Comparison of ENCODE assay signal across 23 mouse cellular contexts in the genomic region with DNA sequence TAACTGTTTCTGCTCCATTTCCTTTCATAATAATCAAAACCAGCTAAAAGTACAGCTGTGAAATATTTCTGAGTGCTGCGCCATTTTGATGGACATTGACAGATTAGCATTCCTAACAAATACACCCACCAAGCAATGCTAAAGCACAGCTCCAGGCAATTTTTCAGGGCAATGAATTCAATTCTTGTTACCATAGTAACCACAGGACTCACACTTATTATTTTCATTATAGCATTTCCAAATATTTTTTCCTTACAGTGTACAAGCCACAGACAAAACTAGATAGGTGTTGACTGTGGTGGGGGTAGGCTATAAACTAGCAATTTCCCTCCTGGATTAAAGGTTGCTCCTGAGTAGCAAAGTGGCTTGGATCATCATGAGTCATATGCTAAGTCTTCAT.
DNase-seq lines count a peak whose midpoint lies in the region; ATAC-seq and TF ChIP-seq lines count a peak whose summit lies in the region.
"Had no signal": no experiment of that assay in that cellular context is flagged by ENCODE, and none has a peak within 500 bp of the region (broad histone marks: within the 10 kb centered on the region; RNA-seq: fewer than 3 reads in every experiment).

No protein-coding gene starts in this region.

- no peak overlapping the region for H3K27ac ChIP-seq in forebrain, embryonic 15.5 days (replicated peaks)
- no peak overlapping the region for H3K27ac ChIP-seq in forebrain, embryonic 12.5 days
- no peak overlapping the region for H3K27ac ChIP-seq in hindbrain, embryonic 16.5 days (ENCODE audit: low read depth, low read length)
- H3K27ac ChIP-seq in hindbrain, embryonic 11.5 days (ENCODE audit: low read depth, low read length) = no peak overlapping the region
- H3K27ac ChIP-seq in midbrain, postnatal 0 days (ENCODE audit: low read depth, low read length) = no peak overlapping the region
- H3K27ac ChIP-seq: embryonic facial prominence, embryonic 15.5 days; heart, embryonic 13.5 days; hindbrain, embryonic 13.5 days had no signal

- no peak for TF ChIP-seq CTCF in midbrain, postnatal 0 days (IDR thresholded peaks at IDR 0.05)

- H3K27me3 ChIP-seq in forebrain, embryonic 15.5 days = no peaks in the 10 kb centered on the region
- H3K27me3 ChIP-seq in forebrain, embryonic 12.5 days = no peaks in the 10 kb centered on the region
- H3K27me3 ChIP-seq in hindbrain, embryonic 16.5 days (replicated peaks; ENCODE audit: control insufficient read depth, insufficient read depth, low read length) = no peaks in the 10 kb centered on the region
- no peaks in the 10 kb centered on the region for H3K27me3 ChIP-seq in hindbrain, embryonic 11.5 days (ENCODE audit: control insufficient read depth, insufficient read depth, low read length)
- H3K27me3 ChIP-seq in midbrain, postnatal 0 days (ENCODE audit: insufficient read depth, low read length) = no peaks in the 10 kb centered on the region
- H3K27me3 ChIP-seq: CH12.LX; embryonic facial prominence, embryonic 15.5 days; heart, embryonic 13.5 days; hindbrain, embryonic 13.5 days; Patski had no signal

- H3K9ac ChIP-seq in forebrain, embryonic 15.5 days (replicated peaks) = no peak overlapping the region
- H3K9ac ChIP-seq in forebrain, embryonic 12.5 days = no peak overlapping the region
- no peak overlapping the region for H3K9ac ChIP-seq in hindbrain, embryonic 16.5 days (ENCODE audit: low read depth, low read length)
- no peak overlapping the region for H3K9ac ChIP-seq in hindbrain, embryonic 11.5 days (ENCODE audit: low read depth, low read length)
- H3K9ac ChIP-seq in midbrain, postnatal 0 days (replicated peaks; ENCODE audit: low read length, poor library complexity, severe bottlenecking) = no peak overlapping the region
- H3K9ac ChIP-seq: embryonic facial prominence, embryonic 15.5 days; heart, embryonic 13.5 days; hindbrain, embryonic 13.5 days had no signal

- H3K4me3 ChIP-seq in forebrain, embryonic 15.5 days = no peak overlapping the region
- no peak overlapping the region for H3K4me3 ChIP-seq in forebrain, embryonic 12.5 days (replicated peaks)
- H3K4me3 ChIP-seq in hindbrain, embryonic 16.5 days (ENCODE audit: low read length) = no peak overlapping the region
- H3K4me3 ChIP-seq in hindbrain, embryonic 11.5 days (ENCODE audit: low read depth, low read length) = no peak overlapping the region
- H3K4me3 ChIP-seq in midbrain, postnatal 0 days (ENCODE audit: low read depth, low read length) = no peak overlapping the region
- H3K4me3 ChIP-seq: embryonic facial prominence, embryonic 15.5 days; erythroblast, embryonic 14.5 days; heart, embryonic 13.5 days; hindbrain, embryonic 13.5 days had no signal

- WGBS in forebrain, embryonic 15.5 days = 76% methylated on average over 1 of the region's 1 CpGs
- 90% methylated on average over 1 of the region's 1 CpGs for WGBS in forebrain, embryonic 12.5 days
- 72% methylated on average over 1 of the region's 1 CpGs for WGBS in hindbrain, embryonic 16.5 days
- 89% methylated on average over 1 of the region's 1 CpGs for WGBS in hindbrain, embryonic 11.5 days
- 57% methylated on average over 1 of the region's 1 CpGs for WGBS in midbrain, postnatal 0 days

- H3K4me2 ChIP-seq in forebrain, embryonic 15.5 days (replicated peaks) = no peak overlapping the region
- no peak overlapping the region for H3K4me2 ChIP-seq in forebrain, embryonic 12.5 days
- no peak overlapping the region for H3K4me2 ChIP-seq in hindbrain, embryonic 16.5 days (ENCODE audit: low read length)
- no peak overlapping the region for H3K4me2 ChIP-seq in hindbrain, embryonic 11.5 days (replicated peaks; ENCODE audit: low read depth, low read length)
- no peak overlapping the region for H3K4me2 ChIP-seq in midbrain, postnatal 0 days (ENCODE audit: low read depth, low read length, poor library complexity, severe bottlenecking)
- H3K4me2 ChIP-seq: embryonic facial prominence, embryonic 15.5 days; heart, embryonic 13.5 days; hindbrain, embryonic 13.5 days had no signal

- DNase-seq in hindbrain, embryonic 11.5 days (ENCODE audit: low spot score) = no peak
- peak; percentile 26 for DNase-seq in 3T3-L1 (ENCODE audit: low read depth, low spot score)
- DNase-seq in midbrain, postnatal 0 days (ENCODE audit: low spot score) = peak; percentile 36
- no peak for DNase-seq in thymus, postnatal 25 days
- DNase-seq: adrenal gland, adult 2 months; adrenal gland, postnatal 25 days; cerebellum, adult 11 months; cerebellum, adult 8-10 months; cerebellum, postnatal 14 days; embryo, embryonic 11 days; gastrocnemius, postnatal 36 days; heart, adult 11 months; heart, postnatal 36 days had no signal

- H3K4me1 ChIP-seq in forebrain, embryonic 15.5 days = no peaks in the 10 kb centered on the region
- H3K4me1 ChIP-seq in forebrain, embryonic 12.5 days = no peaks in the 10 kb centered on the region
- no peaks in the 10 kb centered on the region for H3K4me1 ChIP-seq in hindbrain, embryonic 16.5 days (ENCODE audit: control insufficient read depth, insufficient read depth, low read depth, low read length)
- no peaks in the 10 kb centered on the region for H3K4me1 ChIP-seq in hindbrain, embryonic 11.5 days (replicated peaks; ENCODE audit: control insufficient read depth, insufficient read depth, low read length)
- no peaks in the 10 kb centered on the region for H3K4me1 ChIP-seq in midbrain, postnatal 0 days (ENCODE audit: insufficient read depth, low read length)
- H3K4me1 ChIP-seq: embryonic facial prominence, embryonic 15.5 days; hindbrain, embryonic 13.5 days had no signal

- peak; percentile 51; the same call in 1 of the 2 replicates for ATAC-seq in forebrain, embryonic 15.5 days (replicated peaks)
- no peak for ATAC-seq in forebrain, embryonic 12.5 days (ENCODE audit: low FRiP score)
- ATAC-seq in hindbrain, embryonic 16.5 days = peak; percentile 30; the same call in 1 of the 2 replicates
- ATAC-seq in hindbrain, embryonic 11.5 days (ENCODE audit: low FRiP score) = no peak
- 0 out of 2 replicates have a peak, but pooled peaks have one; percentile 31 for ATAC-seq in midbrain, postnatal 0 days (ENCODE audit: low FRiP score)
- ATAC-seq: intestine, embryonic 16.5 days; Patski had no signal

- H3K9me3 ChIP-seq in forebrain, embryonic 15.5 days = no peaks in the 10 kb centered on the region
- no peaks in the 10 kb centered on the region for H3K9me3 ChIP-seq in forebrain, embryonic 12.5 days
- H3K9me3 ChIP-seq in hindbrain, embryonic 16.5 days (ENCODE audit: control insufficient read depth, low read length) = no peaks in the 10 kb centered on the region
- H3K9me3 ChIP-seq in hindbrain, embryonic 11.5 days (ENCODE audit: control insufficient read depth, low read length) = no peaks in the 10 kb centered on the region
- H3K9me3 ChIP-seq in midbrain, postnatal 0 days (ENCODE audit: low read length) = no peaks in the 10 kb centered on the region
- H3K9me3 ChIP-seq: embryonic facial prominence, embryonic 15.5 days; heart, embryonic 13.5 days; hindbrain, embryonic 13.5 days had no signal

- no peaks in the 10 kb centered on the region for H3K36me3 ChIP-seq in forebrain, embryonic 15.5 days
- no peaks in the 10 kb centered on the region for H3K36me3 ChIP-seq in forebrain, embryonic 12.5 days (replicated peaks)
- no peaks in the 10 kb centered on the region for H3K36me3 ChIP-seq in hindbrain, embryonic 16.5 days (ENCODE audit: control insufficient read depth, insufficient read depth, low read length)
- no peaks in the 10 kb centered on the region for H3K36me3 ChIP-seq in hindbrain, embryonic 11.5 days (ENCODE audit: control insufficient read depth, insufficient read depth, low read length)
- no peaks in the 10 kb centered on the region for H3K36me3 ChIP-seq in midbrain, postnatal 0 days (ENCODE audit: insufficient read depth, low read length)
- H3K36me3 ChIP-seq: embryonic facial prominence, embryonic 15.5 days; heart, embryonic 13.5 days; hindbrain, embryonic 13.5 days had no signal

Comparison
In these comparisons a context has a peak if more than half of its experiments do, and no peak if none do; other contexts are left out.
1. ATAC-seq: peak in forebrain, embryonic 15.5 days (single experiment), hindbrain, embryonic 16.5 days (single experiment) and midbrain, postnatal 0 days (single experiment); none in forebrain, embryonic 12.5 days (single experiment) and hindbrain, embryonic 11.5 days (single experiment).
2. DNase-seq: peak in 3T3-L1 (single experiment) and midbrain, postnatal 0 days (single experiment); none in hindbrain, embryonic 11.5 days (single experiment) and thymus, postnatal 25 days (single experiment).